Mouse (Mus musculus) heart, adult 2 months (tissue): ENCODE data around the gene 4930404N11Rik.

Experiments used
- CTCF ChIP-seq: fragments of 200-600 bp; IDR thresholded peaks from 2 replicates; pipeline ENCODE4 v1.8.1; 2022; ENCODE audit warnings: antibody characterized with exemption, mild to moderate bottlenecking, moderate library complexity
- EP300 ChIP-seq: fragments of 200-500 bp; IDR thresholded peaks from 2 replicates; pipeline ENCODE4 v1.6.1; 2011; ENCODE audit warnings: low read depth, low read length, control low read depth; ENCODE audit not compliant: insufficient read depth
- POLR2A ChIP-seq: fragments of 200-500 bp; IDR thresholded peaks from 2 replicates; pipeline ENCODE4 v1.6.1; 2011; ENCODE audit warnings: mild to moderate bottlenecking, low read depth, low read length, control low read depth; ENCODE audit not compliant: insufficient read depth

DNA sequence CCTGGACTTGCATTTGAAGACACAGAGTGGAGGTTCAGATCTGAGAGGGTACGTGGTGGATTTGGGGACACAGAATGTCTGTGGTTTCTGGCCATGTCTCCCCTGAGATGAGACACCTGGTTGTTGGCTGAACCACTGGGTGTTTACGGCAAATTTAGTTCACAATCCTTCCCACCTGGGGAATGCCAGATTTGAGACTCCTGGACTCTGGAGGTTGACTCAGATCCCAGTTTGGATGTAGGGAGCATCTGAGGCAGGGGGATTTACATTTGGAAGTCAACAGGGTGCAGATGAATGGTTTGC lies 11.7 kb upstream of the 4930404N11Rik start:
- TF ChIP-seq CTCF: no peak
- no peak for TF ChIP-seq POLR2A
- TF ChIP-seq EP300: no peak
